Mouse (Mus musculus) kidney, postnatal 14 days (tissue): ENCODE data around the gene Gm49378.
A peak's percentile ranks its signal among the peaks of the same experiment; 100 is the strongest.

Experiments
- DNase-seq: peaks from one replicate; pipeline ENCODE4 v3.0.0; 2022; ENCODE audit warnings: mixed read lengths

Gene Gm49378

DNA sequence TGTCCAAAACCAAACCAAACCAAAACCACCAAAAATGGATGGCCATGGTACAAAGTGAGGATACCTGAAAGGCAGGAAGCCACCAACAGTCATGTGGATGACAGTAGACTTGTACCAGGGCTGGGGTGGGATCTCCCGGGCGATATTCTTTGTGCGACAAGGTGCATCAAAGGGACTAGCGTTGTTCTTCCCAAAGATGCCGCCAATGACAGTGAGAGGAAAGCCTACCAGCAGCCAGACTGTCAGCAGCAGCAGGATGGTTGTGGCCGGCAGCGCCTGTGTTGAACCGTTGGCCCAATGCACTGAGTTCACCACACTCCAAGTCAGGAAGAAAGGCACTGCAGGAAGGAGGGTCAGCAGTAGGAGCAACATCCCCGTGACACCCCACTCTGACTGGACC, at the start of gene Gm49378:
Gm49378 (minus strand) TSS at position 101 of the 400 bp plus-strand sequence.
- DNase-seq, result no peak

DNA sequence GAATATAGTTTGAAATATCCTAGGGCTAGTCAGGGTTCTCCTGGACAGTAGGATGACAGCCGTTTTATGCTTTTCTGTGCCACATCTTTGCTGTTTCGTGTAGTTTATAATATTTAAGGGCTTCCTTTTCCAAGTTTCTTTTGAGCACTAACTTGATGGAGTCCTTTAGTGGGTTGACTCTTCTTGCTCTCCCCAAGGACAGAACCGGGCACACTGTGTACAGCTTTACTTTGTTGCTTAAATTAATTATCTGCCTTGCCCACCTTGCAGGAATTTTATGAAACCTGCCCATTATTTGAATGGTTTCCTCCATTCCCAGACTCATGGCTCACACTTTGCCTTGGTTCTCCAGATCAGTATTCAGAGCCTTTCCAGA, 44.4 kb upstream of the Gm49378 start:
- DNase-seq, result no peak

DNA sequence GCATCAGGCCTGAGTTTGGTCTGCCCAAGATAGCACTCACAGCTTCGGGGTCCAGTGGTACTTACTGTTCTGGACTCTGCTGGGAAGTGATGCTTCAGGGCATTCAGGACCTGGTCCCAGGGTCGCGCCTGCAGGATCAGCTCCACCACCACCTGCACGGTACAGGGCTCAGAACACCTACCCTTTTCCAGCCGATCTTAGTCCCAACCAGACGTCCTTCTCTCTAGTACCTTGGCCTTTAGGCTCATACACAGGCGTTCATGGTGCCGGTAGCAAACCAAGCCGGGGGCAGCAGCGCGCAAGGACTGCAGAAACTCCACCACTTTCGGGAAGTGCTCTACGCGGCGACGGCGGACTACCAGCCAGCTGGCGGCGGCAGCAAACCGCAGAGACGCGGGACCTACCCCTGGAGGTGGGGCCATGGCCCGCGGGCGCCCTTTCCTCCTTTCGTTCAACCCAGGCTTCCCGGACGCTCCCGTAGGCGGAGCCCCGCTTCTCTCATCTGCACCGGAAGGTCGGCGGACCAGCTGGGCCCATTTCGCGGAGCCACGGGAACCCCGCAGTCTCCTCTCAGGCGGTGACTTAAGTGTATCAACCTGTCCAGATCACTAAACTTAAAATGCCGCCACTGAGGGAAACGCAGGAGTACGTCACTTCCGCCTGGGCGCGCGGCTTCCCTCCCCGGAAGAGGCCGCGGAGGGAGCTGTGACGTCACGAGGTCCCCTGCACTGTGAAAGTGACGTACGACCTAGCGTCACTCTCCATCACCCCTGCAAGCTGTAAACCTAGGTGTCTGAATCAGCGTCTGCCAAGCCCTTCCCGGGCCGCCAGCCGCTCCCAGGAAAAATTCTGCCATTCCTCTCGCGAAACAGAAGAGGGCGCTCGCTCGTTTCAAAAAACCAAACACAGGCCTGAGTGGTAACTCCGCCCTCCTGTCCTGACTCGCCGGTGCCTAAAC, 43.7 kb upstream of the Gm49378 start, which contains the start of gene Tinf2:
Tinf2 (minus strand) TSS at position 661 of the 958 bp plus-strand sequence.
- DNase-seq, result peak; percentile 96

DNA sequence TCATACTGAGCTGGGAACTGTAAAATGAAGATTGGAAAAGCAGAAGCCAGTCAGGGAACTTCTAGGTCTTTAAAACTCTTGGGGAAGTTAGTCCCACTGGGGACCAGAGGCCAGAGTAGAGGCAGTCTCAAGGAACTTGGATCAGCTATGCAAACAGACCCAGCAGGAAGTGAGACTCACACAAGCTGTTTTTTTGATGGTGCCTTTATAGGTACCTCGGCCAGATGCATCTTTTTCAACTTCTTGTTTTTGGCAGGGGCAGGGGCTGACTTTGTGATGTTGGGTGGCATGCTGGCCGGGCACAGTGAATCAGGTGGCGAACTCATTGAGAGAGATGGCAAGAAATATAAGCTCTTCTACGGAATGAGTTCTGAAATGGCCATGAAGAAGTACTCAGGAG, 39.9 kb upstream of the Gm49378 start:
- no peak for DNase-seq

DNA sequence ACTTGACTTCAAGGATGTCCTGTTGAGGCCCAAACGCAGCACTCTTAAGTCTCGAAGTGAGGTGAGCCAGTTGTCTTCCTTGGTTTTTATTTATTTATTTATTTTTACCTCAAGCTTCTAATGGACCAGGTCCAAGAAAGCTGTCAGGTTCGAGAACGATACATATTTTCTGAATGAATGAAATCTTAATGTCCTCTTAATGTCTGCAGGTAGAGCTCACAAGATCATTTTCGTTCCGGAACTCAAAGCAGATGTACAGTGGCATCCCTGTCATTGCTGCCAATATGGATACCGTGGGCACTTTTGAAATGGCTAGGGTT, 35.0 kb upstream of the Gm49378 start:
- DNase-seq, result no peak

DNA sequence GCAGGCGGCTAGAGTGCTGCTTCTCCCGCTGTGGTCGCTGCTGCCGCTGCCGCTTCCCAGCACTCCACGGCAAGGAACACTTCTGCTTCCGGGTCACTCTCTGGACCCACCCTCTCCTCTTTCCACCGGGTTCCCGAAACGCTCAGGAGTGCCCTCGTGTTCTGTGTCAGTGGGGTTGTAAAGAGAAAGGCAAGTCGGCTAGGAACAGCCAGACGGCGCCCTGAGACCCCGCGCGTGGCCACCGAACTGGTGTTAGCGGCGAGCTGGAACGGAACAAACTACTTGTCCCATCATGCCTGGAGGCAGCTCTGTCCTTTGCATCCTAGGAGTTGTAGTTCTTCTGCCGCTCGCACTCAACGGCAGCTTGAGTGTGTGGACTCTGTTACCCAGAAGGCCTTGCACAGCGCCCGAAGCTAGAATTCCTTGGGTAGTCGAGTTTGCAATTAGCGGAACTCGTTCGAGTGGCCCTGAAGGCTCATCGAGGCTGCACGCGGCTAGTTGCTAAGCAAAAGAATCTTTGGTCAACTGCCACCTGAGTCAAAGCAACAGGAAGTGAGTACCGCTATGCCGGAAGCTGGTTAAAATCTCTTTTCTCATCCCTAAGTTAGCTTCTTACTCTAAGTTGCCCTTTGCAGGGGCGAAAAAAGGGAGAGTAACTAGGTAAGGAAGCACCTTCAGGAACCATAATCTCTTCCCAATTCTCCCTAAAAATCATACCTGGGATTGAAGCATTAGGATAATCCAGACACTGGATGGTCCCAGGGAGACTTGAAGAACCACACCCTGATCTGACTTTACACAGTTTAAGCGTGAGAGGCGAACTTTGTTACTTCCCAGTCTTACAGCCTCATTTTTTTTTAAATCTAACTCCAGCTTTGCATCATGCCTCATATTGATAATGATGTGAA, 34.4 kb upstream of the Gm49378 start, which contains the start of the genes Gmpr2 and Nedd8:
Gmpr2 (plus strand) TSS at position 109 of the 908 bp plus-strand sequence.
Nedd8 (minus strand) TSS at position 292 of the 908 bp plus-strand sequence.
- DNase-seq, result peak; percentile 95

DNA sequence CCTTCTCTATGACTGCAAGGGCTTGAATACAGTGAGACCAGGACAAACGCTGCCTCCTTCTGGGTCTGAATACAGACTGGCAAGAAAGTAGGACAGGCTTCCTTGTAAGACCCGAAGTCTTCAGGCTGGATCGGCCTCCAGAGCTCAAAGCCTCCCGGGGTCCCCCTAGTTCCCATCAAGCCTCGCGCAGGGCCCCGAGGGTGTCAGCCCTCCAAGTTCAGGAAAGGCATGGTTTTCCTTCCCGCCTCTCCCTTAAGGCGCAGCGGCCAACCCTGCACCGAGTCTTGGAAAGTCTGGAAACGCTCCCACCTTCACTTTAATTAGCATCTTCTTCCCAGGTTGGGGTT, 33.8 kb upstream of the Gm49378 start:
- no peak for DNase-seq

DNA sequence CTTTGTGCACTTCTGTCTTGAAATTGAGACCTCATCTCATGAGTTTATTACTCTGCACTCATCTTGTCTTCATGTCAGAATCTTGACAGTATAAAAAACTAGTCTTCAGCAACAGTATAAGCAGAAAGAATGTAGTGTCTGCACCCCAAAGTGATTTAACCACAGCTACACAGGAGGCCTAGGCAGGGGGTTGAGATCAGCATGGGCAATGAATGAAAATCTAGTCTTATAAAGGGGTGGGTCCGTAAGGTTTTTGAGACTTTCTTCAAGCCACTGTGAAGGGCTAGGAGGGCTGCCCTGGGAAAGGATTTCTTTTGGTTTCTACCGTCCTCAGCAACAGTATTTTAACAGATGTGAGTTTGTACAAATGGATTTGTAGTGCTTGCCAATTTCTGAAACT, 22.9 kb upstream of the Gm49378 start:
- no peak for DNase-seq

DNA sequence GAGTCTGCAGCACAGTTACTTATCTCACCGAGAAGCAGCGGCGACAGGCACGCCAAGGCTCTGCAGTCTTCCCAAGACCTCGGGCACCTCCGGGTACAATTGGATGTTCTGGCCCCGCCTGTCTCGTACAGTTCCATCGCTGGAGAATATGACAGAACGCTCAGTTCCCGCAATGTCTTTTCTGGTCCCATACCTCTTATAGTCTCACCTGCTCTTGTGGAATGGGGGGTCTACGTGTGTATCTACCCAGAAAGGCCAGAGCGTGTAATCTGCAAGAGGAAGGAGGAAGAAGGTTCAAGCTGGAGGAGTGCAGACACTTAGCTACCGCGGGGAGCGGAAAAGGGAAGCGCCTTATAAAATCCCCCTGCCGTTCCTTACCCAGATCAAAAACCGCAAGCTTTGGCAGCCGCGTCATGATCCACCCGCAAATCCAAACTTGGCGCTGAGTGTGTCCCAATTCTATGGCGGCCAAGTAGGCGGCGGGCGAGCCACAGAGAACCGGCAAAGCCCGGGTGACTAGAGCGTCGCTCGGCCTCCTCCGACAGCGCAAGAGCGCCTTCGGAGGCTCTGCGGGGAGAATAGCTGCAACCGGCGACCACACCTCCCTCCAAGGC, 22.4 kb upstream of the Gm49378 start, which contains the start of gene Mdp1:
Mdp1 (minus strand) TSS at position 549 of the 614 bp plus-strand sequence.
- peak; percentile 85 for DNase-seq

DNA sequence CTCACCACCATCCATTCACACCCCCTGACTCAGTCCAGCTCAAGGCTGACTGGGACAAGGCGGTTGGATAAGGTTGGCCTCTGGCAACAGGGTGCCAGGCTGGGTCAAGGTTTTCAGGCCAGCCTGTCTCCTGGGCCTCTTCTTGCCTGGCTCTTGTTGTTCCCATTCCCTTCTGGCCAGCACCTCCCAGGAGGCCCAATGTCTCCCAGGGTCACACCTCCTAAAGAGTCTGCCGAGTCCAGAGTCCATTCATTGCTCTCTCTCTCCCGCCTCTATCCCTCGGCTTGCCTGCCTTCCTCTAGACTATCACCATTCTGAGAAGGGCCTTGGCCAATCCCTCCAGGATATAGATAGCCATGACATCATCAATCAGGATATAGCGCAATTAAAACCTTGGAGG, 20.3 kb upstream of the Gm49378 start:
- DNase-seq, result peak; percentile 43

DNA sequence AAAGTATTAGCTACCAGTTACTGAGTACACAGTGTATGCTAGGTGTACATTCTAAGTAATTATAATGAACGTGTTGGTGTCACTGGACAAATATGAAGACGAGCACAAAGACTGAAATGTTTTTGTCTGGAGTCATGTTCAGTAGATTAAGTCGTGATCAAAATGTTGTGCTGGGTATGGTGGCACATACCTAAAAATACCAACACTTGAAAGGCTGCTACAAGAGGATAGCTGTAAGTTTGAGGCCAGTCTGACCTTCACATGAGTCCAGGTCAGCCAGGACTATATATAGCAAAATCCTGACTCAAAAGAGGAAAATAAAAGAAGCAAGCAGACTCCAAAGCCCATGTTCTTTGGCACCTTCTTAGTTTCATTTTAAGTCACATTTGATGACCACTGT, 19.2 kb upstream of the Gm49378 start:
- no peak for DNase-seq

DNA sequence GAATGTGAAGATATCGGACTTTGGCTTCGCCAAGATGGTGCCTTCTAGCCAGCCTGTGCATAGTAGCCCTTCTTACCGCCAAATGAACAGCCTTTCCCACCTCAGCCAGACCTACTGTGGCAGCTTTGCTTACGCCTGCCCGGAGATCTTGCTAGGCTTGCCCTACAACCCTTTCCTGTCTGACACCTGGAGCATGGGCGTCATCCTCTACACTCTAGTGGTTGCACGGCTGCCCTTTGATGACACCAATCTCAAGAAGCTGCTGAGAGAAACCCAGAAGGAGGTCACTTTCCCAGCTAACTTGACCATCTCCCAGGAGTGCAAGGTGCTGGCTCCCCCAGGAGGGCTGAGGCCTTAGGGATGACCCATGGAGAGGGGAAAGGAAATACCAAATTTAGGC, 13.8 kb upstream of the Gm49378 start:
- DNase-seq, result no peak

DNA sequence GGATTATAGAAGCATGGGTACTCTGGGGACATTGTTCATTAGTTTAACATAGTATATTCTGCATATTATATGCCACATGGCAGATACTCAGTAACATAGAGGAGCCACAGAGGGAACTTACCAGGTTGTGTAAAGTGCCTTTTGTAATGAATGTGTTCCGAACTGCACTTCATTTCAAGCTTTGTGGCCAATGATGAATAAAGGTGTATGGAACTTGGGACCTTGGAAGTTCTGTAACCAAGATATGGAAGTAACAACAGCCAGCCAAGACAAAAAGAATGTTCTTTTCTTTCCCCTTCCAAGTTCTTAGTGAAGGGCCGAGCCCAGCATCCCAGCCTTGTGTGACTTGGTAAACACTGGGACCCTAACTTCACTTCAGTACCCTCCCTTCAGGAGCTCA, 12.2 kb upstream of the Gm49378 start, which contains the start of gene Tssk4:
Tssk4 (plus strand) TSS at position 301 of the 400 bp plus-strand sequence.
- DNase-seq, result no peak

DNA sequence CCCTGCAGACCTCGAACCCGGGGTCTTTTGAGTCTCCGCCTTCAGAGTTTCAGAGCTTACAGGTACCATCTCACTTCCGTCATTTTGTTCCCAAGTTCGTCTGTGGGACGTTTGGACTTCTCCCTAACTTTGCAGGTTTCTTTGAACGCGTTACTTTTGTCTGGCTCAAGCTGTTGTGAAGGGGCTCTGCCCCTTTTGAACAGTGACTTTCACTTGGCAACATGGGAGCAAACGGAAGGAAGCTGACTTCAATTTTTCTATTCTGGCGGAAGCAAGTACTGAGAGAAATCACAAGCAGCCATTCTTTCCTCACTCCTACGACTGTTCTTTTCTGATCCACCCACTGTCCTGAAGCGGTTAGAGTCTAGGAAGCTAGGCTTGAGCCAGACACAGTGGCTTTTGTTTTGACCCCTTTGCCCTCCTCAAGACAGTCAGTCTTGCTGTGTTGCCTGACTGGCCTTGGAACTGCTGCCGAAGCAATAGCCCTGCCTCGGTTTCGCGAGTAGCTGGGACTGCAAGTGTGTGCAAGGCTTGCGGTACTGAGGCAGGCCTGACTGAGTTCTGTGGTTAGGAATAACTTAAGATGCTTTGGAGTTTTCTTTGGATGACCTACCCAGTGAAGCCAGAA, 6.7 kb upstream of the Gm49378 start:
- DNase-seq, result peak; percentile 25

DNA sequence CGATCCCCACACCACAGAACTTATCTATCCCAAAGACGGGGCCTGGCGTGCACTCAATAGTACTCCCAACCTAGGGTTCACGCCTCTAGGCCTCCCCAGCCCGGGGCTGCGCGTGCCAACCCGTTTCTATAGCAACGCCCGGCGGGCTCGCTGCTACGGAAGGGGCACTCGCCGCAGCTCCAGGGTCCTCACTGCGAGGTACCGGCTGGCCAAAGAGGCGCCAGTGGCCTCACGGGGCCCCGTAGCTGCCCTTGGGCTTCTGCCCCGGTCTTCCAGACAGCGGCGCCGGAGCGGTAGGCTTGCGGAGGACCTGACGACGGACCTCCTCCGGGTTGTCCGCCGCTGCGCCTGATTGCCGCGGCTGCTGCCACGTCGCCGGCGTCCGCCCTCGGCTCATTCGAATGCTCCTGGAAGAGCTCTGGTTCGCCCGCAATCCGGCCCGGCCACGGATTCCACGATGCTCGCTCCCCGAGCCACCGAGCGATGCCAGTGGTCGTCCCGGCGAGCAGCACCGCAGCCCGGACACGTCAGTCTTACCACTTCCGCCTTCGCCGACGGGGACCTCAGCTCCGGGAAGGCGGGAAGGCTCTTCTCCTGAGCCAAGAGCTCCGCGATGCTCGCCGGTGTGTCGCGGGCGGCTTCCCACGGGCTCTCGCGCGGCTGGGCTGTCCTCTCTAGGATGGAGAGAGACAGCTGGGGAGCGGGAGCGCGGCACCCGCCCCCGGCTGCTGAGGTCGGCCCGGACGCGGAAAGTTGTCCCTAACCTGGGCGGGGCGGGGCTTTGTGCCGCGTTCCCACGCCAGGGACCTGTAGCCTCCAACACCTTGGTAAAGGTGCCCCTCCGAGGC, 5.6 kb upstream of the Gm49378 start, which contains the start of gene Tm9sf1:
Tm9sf1 (minus strand) TSS at position 747 of the 848 bp plus-strand sequence.
- DNase-seq, result peak; percentile 91

DNA sequence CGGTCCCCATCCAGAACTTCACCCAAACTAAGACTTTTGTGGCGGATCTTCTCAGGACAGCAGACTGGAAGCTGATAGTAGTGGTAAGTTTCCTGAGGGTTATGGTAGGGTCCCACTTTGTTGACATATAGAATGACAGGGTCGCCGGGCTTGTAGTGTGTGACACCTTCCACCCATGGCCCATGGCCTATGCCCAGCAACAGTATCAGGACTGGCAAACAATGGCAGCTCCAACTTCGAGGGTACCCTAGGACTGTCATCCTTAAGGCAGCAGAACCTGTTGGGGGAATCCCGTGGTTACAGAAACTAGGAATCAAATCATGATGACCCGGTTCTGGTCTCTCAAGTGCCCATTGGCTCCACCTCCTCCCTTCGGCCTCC, 5.0 kb upstream of the Gm49378 start:
- DNase-seq, result no peak

DNA sequence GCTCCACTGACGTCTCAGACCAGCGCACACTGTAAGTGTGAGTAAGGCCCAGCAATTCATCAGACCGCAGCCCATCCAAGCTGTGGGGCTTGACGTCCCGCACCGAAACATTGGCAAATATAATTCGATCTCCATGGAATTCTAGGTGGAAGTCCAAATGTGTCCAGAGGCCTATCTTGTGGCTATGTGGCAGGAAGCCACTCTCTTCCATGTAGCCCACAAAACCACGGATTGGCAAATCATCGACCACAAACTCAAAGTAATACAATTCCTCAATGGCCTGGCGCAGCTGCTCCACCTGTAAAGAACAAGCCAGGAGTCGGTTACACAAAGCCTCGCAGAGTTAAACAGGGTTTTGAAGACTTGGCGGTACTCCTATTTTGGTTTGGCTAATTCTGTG, 3.6 kb upstream of the Gm49378 start:
- DNase-seq, result no peak

DNA sequence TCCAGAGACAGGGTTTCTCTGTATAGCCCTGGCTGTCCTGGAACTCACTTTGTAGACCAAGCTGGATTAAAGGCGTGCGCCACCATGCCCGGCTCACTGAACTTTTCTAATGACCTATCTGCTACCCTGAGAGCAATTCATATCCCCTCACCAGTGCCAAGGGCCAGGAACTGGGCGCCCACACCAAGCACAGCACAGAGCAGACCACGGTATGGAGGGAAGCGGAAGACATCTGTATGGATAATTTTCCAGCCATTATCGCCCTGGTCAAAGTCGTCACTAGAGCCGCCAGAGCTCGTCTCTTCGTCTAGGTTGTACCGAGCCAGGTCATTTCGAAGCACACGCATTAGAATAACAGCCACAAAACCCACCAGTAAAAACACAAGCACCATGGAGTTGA, 3.1 kb upstream of the Gm49378 start:
- no peak for DNase-seq

DNA sequence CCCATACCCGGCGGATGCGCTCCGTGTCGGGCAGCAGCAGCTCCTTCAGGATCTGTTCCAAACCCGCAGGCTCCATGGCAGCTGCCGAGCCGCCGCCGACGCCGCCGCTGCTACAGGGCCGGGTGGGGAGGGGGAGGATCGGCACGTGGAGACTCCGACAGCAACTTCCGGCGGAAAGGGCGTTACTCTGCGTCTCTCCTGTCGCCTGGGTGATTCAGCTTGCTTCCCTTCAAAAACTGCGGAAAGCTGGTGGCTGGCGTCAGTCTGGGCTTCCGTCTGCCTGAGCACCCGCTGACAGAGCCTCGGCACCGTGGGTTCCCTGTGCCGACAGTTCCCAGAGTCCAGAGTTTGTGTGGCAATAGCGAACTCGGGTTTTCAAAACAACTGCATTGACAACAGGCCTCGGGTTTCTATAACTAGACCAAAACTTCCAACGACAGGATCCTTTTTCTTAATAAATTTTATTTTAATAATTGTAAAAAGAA, 2.1 kb downstream of the Gm49378 start, which contains the start of gene Ipo4:
Ipo4 (minus strand) TSS at position 435 of the 485 bp plus-strand sequence.
- peak; percentile 92 for DNase-seq

DNA sequence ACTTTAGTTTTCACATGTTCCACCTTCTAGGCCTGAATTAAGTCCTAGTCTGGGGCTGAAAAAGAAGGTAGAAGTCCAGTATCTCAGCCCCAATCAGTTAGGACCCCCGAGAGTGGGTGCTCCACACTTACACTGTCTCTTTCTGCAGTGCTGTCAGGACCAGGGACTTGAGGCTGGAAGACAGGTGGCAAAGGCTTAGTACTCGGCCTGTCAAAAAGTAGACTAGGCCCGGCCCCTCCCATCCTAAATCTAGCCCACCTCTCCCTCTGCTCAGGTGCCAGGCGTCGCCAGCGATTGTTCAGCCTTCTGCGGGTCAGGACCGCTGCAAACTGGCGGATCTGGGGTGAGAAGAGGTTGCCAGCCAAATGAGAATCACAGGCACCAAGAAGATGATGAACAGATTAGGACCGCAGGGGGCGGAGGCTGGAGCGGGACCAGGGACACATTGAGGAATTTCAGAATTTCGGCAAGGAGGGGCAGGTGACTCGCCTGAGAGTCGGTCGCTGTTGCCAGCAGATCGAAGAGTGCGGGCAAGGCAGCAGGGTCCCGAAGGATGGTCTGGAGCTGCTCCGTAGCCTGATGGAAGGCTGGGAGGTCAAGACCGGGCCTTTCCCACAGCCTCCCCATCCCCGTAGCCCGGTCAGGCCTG, 2.7 kb downstream of the Gm49378 start:
- no peak for DNase-seq

DNA sequence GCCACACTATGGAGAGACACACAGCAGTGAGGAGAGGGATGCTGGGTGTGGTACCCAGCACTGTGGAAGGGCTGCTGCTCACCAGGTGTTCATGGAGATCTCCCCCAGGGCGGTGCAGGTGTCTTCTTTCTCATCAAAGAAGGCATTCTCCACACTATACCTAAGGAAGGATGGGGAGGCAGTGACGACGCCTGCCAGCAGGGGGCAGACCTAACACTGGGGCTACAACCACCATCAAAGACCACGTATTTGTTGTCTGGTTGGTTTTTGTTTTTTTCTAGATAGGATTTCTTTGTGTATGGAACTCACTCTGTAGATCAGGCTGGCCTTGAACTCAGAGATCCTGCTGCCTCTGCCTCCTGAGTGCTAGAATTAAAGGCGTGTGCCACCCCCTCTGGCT, 8.4 kb downstream of the Gm49378 start:
- DNase-seq, result peak; percentile 56
